Mouse (Mus musculus) urinary bladder, postnatal 36 days (tissue): ENCODE data around the gene Stk32b.

Experiments used
- DNase-seq, 2 experiments: peaks; one replicate each; pipeline ENCODE4 v3.0.0; 2022; ENCODE audit warnings: low spot score in 2 of 2, mixed read lengths in 1 of 2

Stk32b gene

DNA sequence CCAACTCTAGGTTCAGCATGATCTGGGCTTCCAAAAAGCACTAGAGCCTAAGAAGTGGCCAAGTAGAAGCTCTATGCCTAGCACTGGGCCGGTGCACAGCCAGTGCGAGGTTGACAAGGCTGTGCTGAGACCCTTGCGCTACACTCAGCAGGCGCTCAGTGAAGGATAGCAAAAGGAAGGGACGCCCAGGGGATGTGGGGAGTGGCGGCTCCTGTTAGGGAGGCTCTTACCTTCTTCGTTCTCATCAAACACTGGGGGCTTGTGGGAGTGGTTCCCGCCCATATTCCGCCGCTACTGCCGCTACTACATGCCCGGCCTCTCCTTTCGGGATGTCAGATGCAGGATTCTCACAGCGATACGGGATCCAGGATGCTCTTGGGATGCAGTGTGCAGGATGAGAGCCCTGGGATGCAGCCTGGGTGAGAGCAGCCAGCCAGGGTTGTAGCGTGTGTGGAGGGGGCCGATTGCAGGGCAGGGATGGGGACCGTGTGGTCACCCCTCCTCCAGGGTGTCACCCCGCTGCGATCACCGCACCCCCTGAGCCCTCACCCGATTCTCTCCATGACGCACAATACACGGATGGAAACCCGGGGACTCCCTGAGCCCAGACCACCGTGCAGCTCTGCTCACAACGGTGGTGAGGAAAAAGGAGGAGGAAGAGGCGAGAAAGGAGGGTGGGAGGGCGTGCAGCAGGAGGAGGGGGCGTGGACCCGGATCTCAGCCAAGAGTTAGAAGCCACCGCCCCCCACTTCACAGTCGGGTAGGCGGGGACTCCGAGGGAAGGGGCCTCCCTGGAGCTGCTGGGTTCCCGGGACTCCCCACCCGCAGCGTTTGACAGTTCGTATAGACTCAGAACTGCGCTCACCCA is at the start of gene Stk32b:
Gene Stk32b, minus strand, starts transcription at position 667 of the 868 bp plus-strand sequence.
- DNase-seq = no peak

DNA sequence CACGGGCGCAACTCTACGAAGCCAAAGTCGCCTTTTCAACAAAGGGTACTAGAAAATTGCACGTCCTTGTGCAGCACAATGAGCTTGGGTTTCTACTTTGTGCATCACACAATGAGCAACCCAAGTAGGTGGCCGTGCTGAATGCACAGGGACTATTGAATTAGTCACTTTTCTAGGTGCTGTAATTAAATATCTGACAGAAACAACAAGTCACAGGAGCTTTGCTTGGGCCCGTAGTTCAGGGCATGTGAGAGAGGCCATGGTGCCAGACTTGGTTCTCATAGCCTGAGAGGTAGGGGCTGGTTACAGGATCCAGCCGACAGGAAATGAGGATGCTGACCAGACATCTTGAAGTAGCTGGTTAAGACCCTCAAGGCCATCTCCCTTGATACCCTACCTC is 48.9 kb upstream of the Stk32b start:
- no peak for DNase-seq

GRCm38 (mm10) chr5:37762046-37762445 is 45.1 kb upstream of the Stk32b start:
- no peak for DNase-seq

DNA sequence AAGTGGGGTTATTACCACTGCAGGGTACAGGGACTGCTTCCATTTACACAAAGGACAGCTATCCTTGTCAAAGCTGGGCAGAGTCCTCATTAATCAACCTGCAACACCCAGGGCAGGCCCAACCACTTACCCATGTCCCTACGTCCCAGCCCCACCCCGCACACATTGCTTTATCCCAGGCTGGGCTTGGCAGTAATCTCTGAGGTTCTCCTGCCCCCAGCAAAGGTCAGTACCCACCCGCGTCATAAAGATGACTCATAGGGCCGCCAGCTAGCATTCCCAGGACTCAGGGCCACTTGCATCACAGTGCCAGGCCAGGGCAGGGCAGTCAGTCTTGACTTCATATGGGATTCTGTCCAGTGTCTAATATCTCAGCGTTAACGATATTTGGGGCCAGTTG is 36.4 kb upstream of the Stk32b start:
- no peak for DNase-seq

- DNase-seq = peak; percentile 26 to 46
These were observed 35.3 kb upstream of the Stk32b start for GRCm38 (mm10) chr5:37752027-37752967.

DNA sequence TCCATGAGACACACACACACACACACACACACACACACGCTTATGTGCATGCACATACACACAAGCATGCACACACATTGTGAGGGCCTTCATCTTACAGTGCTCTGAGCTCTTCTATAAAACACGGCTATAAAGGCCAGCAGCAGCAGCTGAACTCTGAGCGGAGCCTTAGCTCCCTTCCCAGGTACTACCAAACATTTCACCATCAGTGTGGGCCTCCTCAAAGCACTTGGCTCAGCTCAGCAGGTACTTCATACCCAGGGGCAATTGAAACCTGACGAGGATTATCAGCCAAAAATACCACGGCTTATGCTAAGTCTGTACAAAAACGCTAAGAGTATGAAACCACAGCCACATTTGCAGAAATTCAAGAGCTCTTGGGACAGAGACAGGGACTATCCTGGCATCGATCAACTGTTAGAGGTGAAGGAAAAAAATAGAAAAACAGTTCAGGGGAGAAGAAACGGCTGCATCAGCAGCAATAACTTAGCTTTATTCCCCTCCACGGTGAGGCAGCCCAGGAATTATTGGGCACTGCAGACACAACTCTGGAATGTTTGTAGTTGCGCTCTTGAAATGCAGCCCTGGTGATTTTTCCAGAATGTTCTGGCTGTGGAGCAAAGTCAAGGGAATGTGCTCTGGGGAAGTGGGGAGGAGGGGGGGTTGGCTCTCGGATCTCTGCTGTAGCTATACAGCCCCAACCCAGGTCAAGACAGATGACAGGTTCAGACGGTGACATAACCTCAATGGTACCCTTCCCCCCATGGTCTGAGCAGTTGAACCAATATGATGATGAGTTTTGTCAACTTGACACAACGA is 27.1 kb upstream of the Stk32b start:
- DNase-seq = no peak

DNA sequence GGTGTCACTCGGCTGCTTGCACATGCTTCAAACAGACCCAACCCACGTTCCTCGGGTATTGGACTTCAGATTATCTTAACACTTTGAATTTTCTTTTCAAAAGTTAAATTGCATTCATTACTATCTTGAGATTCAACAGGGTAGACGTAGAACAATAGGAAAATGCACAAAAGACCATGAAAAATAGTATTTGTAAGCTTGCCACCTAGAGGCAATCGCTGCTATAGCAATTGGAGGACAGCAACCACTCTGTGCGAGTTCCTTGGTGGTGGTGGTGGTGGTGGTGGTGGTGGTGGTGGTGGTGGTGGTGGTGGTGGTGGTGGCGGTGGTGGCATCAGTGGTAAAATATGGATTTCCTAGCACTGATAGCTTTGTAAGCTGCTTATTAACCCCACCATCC is 19.2 kb upstream of the Stk32b start:
- no peak for DNase-seq

DNA sequence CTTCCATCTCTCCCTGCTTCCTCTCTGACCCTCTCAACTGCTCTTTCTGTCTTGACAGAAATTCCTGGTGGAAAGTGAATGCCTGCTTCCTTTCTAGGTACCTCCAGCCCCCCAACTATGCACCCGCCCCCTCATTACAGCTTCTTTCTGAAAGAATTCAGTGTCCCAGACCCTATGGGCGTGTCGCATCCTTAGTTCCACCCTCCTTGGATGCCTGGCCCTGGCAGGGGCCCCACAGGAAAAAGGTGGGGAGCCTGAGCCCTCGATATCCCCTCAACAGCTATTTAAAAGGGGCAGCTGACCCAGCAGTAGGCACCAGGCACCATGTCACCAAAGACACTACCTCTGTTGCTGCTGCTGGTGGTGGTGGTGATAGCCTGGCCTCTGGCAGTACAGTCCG is 18.3 kb upstream of the Stk32b start, which contains the start of gene Cytl1:
Gene Cytl1, plus strand, starts transcription at position 296 of the 400 bp plus-strand sequence.
- DNase-seq = no peak

GRCm38 (mm10) chr5:37730781-37731180 is 13.8 kb upstream of the Stk32b start:
- no peak for DNase-seq

- DNase-seq = no peak
These were observed 8.4 kb upstream of the Stk32b start for GRCm38 (mm10) chr5:37725220-37725886.

DNA sequence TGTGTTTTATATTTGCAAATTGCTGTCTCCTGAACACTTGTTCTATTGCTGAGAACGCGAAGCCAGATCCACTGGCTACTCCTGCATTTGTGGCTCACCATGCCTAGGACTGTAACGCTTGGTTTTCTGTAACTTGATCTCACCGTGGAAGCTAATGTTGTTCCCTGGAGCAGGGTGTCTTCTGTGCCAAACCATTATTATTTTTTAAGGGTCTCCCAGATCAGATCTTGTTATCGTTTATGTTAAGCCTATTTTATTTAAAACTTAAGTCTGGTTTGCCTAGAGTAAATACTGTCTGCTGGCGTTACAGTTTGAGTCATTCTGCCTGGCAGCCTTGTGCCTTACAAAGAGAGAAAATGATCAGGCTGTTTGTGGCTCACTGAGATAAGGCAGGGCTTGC is 3.7 kb upstream of the Stk32b start:
- DNase-seq = no peak

DNA sequence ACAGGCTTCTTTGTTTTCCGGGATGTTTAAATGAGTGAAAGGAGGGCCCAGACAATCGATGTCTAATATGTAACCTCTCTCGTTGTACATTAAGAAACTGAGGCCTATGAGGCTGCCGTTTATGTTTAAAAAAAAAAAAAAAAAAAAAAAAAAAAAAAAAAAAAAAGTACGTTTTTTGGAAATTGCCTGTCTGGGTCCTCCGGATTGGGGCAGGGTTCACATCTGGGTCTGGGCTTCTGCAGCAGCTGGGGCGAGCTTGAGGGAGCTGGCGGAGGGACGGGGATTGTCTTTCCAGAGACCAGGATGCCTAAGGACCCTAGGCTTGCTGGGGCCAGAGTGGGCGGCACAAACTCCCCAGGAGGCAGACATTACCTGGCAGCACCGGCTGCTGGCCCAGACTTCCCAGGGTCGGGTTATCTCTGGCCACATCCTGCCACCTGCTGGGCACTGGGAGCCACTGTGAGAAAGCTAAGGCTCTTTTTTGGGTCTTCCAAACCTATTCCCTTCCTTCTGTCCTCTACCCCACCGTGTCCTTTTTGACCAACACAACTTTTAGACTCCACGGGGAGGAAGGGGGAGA is 503 bp upstream of the Stk32b start:
- peak; percentile 14 to 33 for DNase-seq

- DNase-seq = no peak
These were observed 7.6 kb downstream of the Stk32b start for GRCm38 (mm10) chr5:37709257-37709904.

DNA sequence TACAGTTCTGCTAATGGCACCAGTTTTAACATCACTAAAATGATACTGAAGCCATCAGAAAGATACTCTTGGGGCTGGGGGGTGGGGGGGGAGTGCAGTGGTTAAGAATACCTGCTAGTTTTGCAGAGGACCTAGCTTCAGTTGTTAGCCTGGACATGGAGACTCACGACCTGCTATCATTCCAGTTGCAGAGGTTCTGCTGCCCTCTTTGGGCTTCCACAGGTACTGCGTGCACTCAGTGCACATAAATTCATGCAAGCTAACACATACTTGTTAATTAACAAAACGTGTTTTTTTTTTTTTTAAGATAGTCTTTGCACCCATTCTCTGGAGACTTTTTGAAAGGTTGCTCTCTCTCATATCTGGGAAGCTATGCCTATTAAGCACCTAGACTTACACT is 8.8 kb downstream of the Stk32b start:
- no peak for DNase-seq

DNA sequence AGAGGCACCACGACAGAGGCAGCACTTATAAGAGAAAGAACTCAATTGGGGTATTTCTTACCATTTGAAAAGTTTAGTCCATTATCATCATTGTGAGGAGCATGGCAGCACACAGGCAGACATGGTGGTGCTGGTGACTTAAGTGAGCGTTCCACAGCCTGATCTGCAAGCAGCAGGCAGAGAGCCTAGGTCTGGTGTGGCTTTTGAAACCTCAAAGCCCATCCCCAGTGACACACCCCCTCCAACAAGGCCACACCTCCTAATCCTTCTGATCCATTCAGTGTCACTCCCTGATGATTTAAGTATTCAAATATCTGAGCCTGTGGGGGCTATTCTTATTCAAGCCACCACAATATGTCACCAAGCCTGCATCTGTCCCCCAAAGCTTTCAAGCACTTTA is 12.0 kb downstream of the Stk32b start:
- no peak for DNase-seq

DNA sequence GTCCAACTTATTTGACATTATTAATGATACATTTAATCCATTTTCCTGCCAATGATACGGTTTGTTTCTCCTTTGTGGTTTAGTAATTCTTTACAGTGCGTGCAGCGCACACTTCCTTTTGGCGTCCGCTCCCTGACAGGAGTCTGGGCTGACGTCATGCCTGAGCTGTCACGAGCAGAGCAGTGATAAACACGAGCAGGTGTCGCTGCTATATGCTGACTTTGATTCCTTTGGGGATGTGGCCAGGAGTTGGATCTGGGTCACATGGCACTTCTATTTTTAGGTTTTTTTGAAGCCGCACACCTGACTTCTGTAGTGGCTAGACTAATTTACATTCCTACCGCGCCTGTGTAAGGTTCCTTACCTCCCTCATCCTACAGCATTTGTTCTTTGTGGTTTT is 17.2 kb downstream of the Stk32b start:
- no peak for DNase-seq

- no peak for DNase-seq
These were observed 19.7 kb downstream of the Stk32b start for GRCm38 (mm10) chr5:37697286-37697685.

DNA sequence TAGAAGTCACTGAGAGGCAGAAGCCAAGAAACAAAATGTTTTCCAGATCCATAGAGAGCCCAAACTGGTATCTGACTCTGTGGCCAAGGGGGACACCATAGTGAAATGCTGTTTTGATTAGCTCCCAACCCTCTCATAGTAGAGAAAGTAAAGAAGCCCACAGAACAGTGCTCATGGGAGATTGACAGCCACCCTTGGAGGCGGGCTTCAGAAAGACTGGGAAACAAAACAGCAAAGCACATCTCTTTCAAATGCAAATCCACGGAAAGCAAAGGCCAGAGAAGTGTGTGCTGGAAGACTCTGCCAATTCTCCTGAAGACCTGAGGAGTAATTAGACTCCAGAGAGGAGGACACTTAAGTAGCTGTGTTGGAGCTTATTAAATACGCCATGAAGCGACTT is 21.2 kb downstream of the Stk32b start:
- no peak for DNase-seq

- no peak for DNase-seq
These were observed 24.2 kb downstream of the Stk32b start for GRCm38 (mm10) chr5:37692759-37693158.

- DNase-seq = no peak
These were observed 46.2 kb downstream of the Stk32b start for GRCm38 (mm10) chr5:37670781-37671180.
